ENCODE assay signal across 18 mouse cellular contexts in the genomic region with DNA sequence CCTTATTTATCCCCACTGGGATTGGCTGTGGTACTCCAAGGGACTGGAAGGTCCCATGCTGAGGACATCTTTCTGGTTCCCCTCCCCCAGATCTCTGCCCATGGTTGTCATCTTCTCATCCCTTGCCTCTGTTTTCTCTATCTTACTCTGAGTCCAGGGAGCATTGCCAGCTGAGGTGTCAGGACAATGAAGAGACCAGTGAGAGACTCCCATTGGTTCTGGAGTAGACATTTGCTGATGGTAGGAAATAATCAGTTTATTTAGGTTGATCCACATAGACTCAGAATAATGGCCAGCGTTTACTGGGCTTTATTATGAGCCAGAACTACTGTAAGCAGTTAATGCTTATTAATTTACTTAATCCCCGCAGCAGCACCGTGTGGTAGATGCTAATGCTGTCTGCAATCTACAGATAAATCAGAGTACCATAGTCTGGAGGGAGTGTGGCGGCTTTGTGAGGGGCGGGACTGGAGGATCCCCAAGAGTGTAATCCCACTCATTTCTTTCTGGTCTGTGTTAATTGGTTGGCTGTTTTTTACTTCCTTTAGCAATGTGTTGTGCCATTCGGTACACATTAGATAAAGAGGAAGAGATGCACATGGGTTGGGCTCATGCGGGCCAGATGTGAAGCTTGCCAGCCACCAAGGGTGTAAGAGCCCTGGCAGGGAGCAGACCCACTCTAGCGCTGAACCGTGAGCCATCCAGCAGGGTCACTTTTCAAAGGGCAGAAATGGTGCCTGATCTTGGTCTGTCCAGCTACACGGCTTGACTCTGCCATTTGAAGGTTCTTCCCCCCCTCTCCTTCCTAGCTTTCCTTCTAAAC.
DNase-seq lines count a peak whose midpoint lies in the region; ATAC-seq and TF ChIP-seq lines count a peak whose summit lies in the region.
"Had no signal": no experiment of that assay in that cellular context is flagged by ENCODE, and none has a peak within 500 bp of the region (broad histone marks: within the 10 kb centered on the region; RNA-seq: fewer than 3 reads in every experiment).

No protein-coding gene starts in this region.

- no peak overlapping the region for H3K4me3 ChIP-seq in hindbrain, embryonic 14.5 days (replicated peaks; ENCODE audit: low read length)
- no peak overlapping the region for H3K4me3 ChIP-seq in hindbrain, embryonic 12.5 days
- H3K4me3 ChIP-seq in hindbrain, postnatal 0 days (ENCODE audit: low read length), result no peak overlapping the region
- no peak overlapping the region for H3K4me3 ChIP-seq in neural tube, embryonic 13.5 days
- H3K4me3 ChIP-seq: heart, embryonic 12.5 days; lung, embryonic 15.5 days had no signal

- H3K4me2 ChIP-seq in hindbrain, embryonic 14.5 days (replicated peaks), result no peak overlapping the region
- no peak overlapping the region for H3K4me2 ChIP-seq in hindbrain, embryonic 12.5 days (replicated peaks)
- H3K4me2 ChIP-seq in hindbrain, postnatal 0 days (ENCODE audit: low read depth, low read length), result no peak overlapping the region
- H3K4me2 ChIP-seq in neural tube, embryonic 13.5 days, result no peak overlapping the region
- H3K4me2 ChIP-seq: heart, embryonic 12.5 days; lung, embryonic 15.5 days had no signal

- H3K9ac ChIP-seq in hindbrain, embryonic 14.5 days, result no peak overlapping the region
- no peak overlapping the region for H3K9ac ChIP-seq in hindbrain, embryonic 12.5 days
- no peak overlapping the region for H3K9ac ChIP-seq in hindbrain, postnatal 0 days (replicated peaks; ENCODE audit: low read length)
- H3K9ac ChIP-seq in neural tube, embryonic 13.5 days, result no peak overlapping the region
- H3K9ac ChIP-seq: heart, embryonic 12.5 days; liver, embryonic 14.5 days; lung, embryonic 15.5 days had no signal

- H3K27ac ChIP-seq in hindbrain, embryonic 14.5 days, result no peak overlapping the region; the same call in 1 of the 2 replicates
- no peak overlapping the region for H3K27ac ChIP-seq in hindbrain, embryonic 12.5 days
- no peak overlapping the region for H3K27ac ChIP-seq in hindbrain, postnatal 0 days
- peak overlapping the region; percentile 49 for H3K27ac ChIP-seq in neural tube, embryonic 13.5 days (replicated peaks)
- H3K27ac ChIP-seq: liver, embryonic 14.5 days; lung, embryonic 15.5 days had no signal

- no peaks in the 10 kb centered on the region for H3K36me3 ChIP-seq in hindbrain, embryonic 14.5 days (replicated peaks; ENCODE audit: control insufficient read depth, insufficient read depth)
- no peaks in the 10 kb centered on the region for H3K36me3 ChIP-seq in hindbrain, embryonic 12.5 days
- no peaks in the 10 kb centered on the region for H3K36me3 ChIP-seq in hindbrain, postnatal 0 days (ENCODE audit: insufficient read depth, low read length)
- H3K36me3 ChIP-seq in neural tube, embryonic 13.5 days, result no peaks in the 10 kb centered on the region
- H3K36me3 ChIP-seq: G1E; heart, embryonic 12.5 days; lung, embryonic 15.5 days had no signal

- peak; percentile 60; the same call in 1 of the 2 replicates for ATAC-seq in hindbrain, embryonic 14.5 days (ENCODE audit: low FRiP score)
- ATAC-seq in hindbrain, embryonic 12.5 days (ENCODE audit: low FRiP score), result no peak
- ATAC-seq in hindbrain, postnatal 0 days, result peak; percentile 46; the same call in 1 of the 2 replicates
- peak; percentile 88 for ATAC-seq in neural tube, embryonic 13.5 days (ENCODE audit: low read depth)
- ATAC-seq: inflammation-experienced regulatory T-cells, adult 6 months had no signal

- DNase-seq in cerebellum, adult 9-11 months, result peak; percentile 47
- DNase-seq in cerebellum, postnatal 14 days, result no peak
- no peak for DNase-seq in hindbrain, embryonic 14.5 days (ENCODE audit: low spot score)
- DNase-seq in hindbrain, postnatal 0 days (ENCODE audit: low spot score), result no peak
- DNase-seq in urinary bladder, postnatal 14 days (ENCODE audit: low spot score), result no peak
- DNase-seq in kidney, adult 11 months, result no peak
- DNase-seq: kidney, adult 9 months; kidney, postnatal 25 days; lung, postnatal 4 days; right cerebral cortex, postnatal 14 days; thymus, postnatal 36 days had no signal

- TF ChIP-seq CTCF in hindbrain, postnatal 0 days (IDR thresholded peaks at IDR 0.05; ENCODE audit: low read depth), result no peak

- no peaks in the 10 kb centered on the region for H3K9me3 ChIP-seq in hindbrain, embryonic 14.5 days (ENCODE audit: control insufficient read depth, low read length)
- no peaks in the 10 kb centered on the region for H3K9me3 ChIP-seq in hindbrain, embryonic 12.5 days (replicated peaks)
- H3K9me3 ChIP-seq in hindbrain, postnatal 0 days (ENCODE audit: low read length), result no peaks in the 10 kb centered on the region
- no peaks in the 10 kb centered on the region for H3K9me3 ChIP-seq in neural tube, embryonic 13.5 days
- H3K9me3 ChIP-seq: heart, embryonic 12.5 days; lung, embryonic 15.5 days had no signal

- peaks cover 14% of the 10 kb centered on the region for H3K4me1 ChIP-seq in hindbrain, embryonic 14.5 days (replicated peaks; ENCODE audit: control insufficient read depth, insufficient read depth, low read length)
- H3K4me1 ChIP-seq in hindbrain, embryonic 12.5 days, result peaks cover 16% of the 10 kb centered on the region
- H3K4me1 ChIP-seq in hindbrain, postnatal 0 days (ENCODE audit: insufficient read depth, low read length), result peaks cover 7% of the 10 kb centered on the region; the same call in 1 of the 2 replicates
- H3K4me1 ChIP-seq in neural tube, embryonic 13.5 days (replicated peaks), result peaks cover 48% of the 10 kb centered on the region
- H3K4me1 ChIP-seq: heart, embryonic 12.5 days; lung, embryonic 15.5 days had no signal

- H3K27me3 ChIP-seq in hindbrain, embryonic 14.5 days (ENCODE audit: control insufficient read depth, insufficient read depth, low read length), result no peaks in the 10 kb centered on the region
- H3K27me3 ChIP-seq in hindbrain, embryonic 12.5 days, result no peaks in the 10 kb centered on the region
- H3K27me3 ChIP-seq in hindbrain, postnatal 0 days (ENCODE audit: insufficient read depth, low read length), result no peaks in the 10 kb centered on the region
- H3K27me3 ChIP-seq in neural tube, embryonic 13.5 days, result no peaks in the 10 kb centered on the region
- H3K27me3 ChIP-seq: lung, embryonic 15.5 days had no signal

- WGBS in hindbrain, embryonic 14.5 days, result 52% methylated on average over 10 of the region's 10 CpGs
- 65% methylated on average over 10 of the region's 10 CpGs for WGBS in hindbrain, embryonic 12.5 days
- WGBS in hindbrain, postnatal 0 days, result 47% methylated on average over 10 of the region's 10 CpGs
- WGBS in neural tube, embryonic 13.5 days, result 42% methylated on average over 10 of the region's 10 CpGs
